Mouse (Mus musculus): ENCODE data around the gene Cdkal1.

DNA sequence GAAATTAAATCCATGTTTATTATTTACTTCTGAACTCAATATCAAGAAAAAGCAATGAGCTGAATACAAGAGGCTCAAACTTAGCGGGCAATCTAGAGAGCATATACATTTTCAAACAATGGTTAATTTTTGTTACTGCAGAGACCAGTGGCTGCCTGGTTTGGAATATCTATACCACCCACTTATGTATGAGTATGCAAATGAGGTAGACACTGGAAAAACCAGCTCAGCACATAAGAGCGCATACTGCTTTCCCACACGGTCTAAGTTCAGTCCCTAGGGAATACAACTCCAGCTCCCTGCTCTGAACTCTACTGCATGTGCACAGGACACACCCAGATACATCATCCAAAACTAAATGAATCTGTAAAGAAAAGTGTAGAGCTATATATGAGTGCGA lies 334.2 kb downstream of the Cdkal1 start:
- no peak for TF ChIP-seq CTCF (IDR thresholded peaks at IDR 0.05; ENCODE audit: control insufficient read depth, insufficient read depth, low read length)
- no peak for TF ChIP-seq POLR2A (IDR thresholded peaks at IDR 0.05; ENCODE audit: borderline replicate concordance, control insufficient read depth, low read depth, low read length)
